Mouse (Mus musculus): ENCODE data around the gene Chadl. TPM values are rescaled to one million over a fixed set of nuclear protein-coding genes. Genes with fewer than 3 reads are reported as not detected.

Gene Chadl
- total and polyA plus RNA-seq, 3 experiments: 0.21 to 0.51 TPM; not detected in 1

- TF ChIP-seq NRF1 (IDR thresholded peaks at IDR 0.05; ENCODE audit: low read depth, low read length) (peak; percentile 58), MAX (IDR thresholded peaks at IDR 0.05; ENCODE audit: low read length) (peak; percentile 69), CTCF (conservative IDR thresholded peaks at IDR 0.05 in 1 of 2, IDR thresholded peaks at IDR 0.05 in 1 of 2; ENCODE audit: low read depth in 2 of 2, low read length in 2 of 2) (no peak), PAX5 (IDR thresholded peaks at IDR 0.05; ENCODE audit: low read length) (no peak), ETS1 (conservative IDR thresholded peaks at IDR 0.05; ENCODE audit: low read depth, low read length) (no peak), ZKSCAN1 (IDR thresholded peaks at IDR 0.05; ENCODE audit: borderline replicate concordance, low read depth, low read length) (no peak), SMC3 (IDR thresholded peaks at IDR 0.05; ENCODE audit: low read depth, low read length) (no peak), USF2 (conservative IDR thresholded peaks at IDR 0.05; ENCODE audit: low read depth, low read length) (no peak), MYC (IDR thresholded peaks at IDR 0.05; ENCODE audit: low read depth, low read length) (peak; percentile 74; the same call in 1 of the 2 replicates)
These were observed 33.2 kb downstream of the Chadl start, which contains the start of gene L3mbtl2 (continued) for GRCm38 (mm10) chr15:81663697-81664561.

DNA sequence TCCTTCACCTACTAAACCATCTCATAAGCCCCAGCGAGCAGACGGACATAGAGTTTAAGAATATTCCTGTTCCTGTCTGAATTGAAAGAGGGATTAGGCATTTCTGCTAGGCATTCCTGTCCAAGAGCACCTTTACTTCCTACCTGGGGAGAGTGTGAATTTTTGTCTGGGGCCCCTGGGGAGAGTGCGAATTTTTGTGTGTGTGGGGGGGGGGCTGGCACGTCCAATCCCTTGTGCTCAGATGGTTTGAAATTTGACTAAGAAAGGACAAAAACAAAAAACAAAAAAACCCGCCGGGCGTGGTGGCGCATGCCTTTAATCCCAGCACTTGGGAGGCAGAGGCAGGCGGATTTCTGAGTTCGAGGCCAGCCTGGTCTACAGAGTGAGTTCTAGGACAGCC lies 33.8 kb downstream of the Chadl start:
- Histone ChIP-seq H3K4me3 (replicated peaks in 1 of 3; ENCODE audit: low read depth in 2 of 3, low read length in 2 of 3, poor library complexity in 1 of 3) (peak overlapping the region in 2 of 3 experiments; percentile 33 to 97), H3K9ac (ENCODE audit: insufficient read depth, low read depth) (no peak overlapping the region), H3K27ac (ENCODE audit: insufficient read depth, low read depth) (no peak overlapping the region), H3K79me2 (replicated peaks; ENCODE audit: control insufficient read depth, extremely low read depth, insufficient read depth, poor library complexity, severe bottlenecking) (peaks cover 20% of the 10 kb centered on the region), H3K4me2 (ENCODE audit: insufficient read depth, low read depth, poor library complexity, severe bottlenecking) (peak overlapping the region; percentile 7; the same call in 1 of the 2 replicates), H3K9me3 (replicated peaks; ENCODE audit: low read length) (no peaks in the 10 kb centered on the region), H3K36me3 (replicated peaks in 1 of 2; ENCODE audit: control insufficient read depth in 1 of 2, insufficient read depth in 1 of 2, low read length in 1 of 2) (peaks cover 16% of the 10 kb centered on the region in 2 experiments), H3K4me1 (ENCODE audit: control insufficient read depth in 1 of 2, insufficient read depth in 2 of 2) (peaks cover 0 to 13% of the 10 kb centered on the region in 2 experiments; a peak in 2 of 4 replicates), H3K27me3 (replicated peaks) (no peaks in the 10 kb centered on the region)
- dilution Hi-C loops (cut with MboI; ENCODE audit: extremely low pct_ligation_motif_present, extremely low pct_unique_long_range_greater_than_20kb, low sequenced_read_pairs) (no loop called here), in situ Hi-C loops (cut with MboI; ENCODE audit: low pct_ligation_motif_present, low pct_unique_long_range_greater_than_20kb, low sequenced_read_pairs) (no loop called here)
- TF ChIP-seq POLR2A (IDR thresholded peaks at IDR 0.05; ENCODE audit: low read depth, low read length): no peak
- no peak for TF ChIP-seq CHD1 (IDR thresholded peaks at IDR 0.05; ENCODE audit: low read depth, low read length)
- TF ChIP-seq JUN (IDR thresholded peaks at IDR 0.05; ENCODE audit: insufficient read depth, low read depth, low read length): no peak
- no peak for TF ChIP-seq ZKSCAN1 (IDR thresholded peaks at IDR 0.05; ENCODE audit: borderline replicate concordance, low read depth, low read length)
- no peak for TF ChIP-seq SIN3A (IDR thresholded peaks at IDR 0.05; ENCODE audit: low read length)
- TF ChIP-seq SMC3 (IDR thresholded peaks at IDR 0.05; ENCODE audit: low read depth, low read length): no peak
- no peak for TF ChIP-seq POLR2AphosphoS2 (IDR thresholded peaks at IDR 0.05; ENCODE audit: low read depth, low read length)
- TF ChIP-seq CTCF (conservative IDR thresholded peaks at IDR 0.05 in 1 of 2, IDR thresholded peaks at IDR 0.05 in 1 of 2; ENCODE audit: low read depth in 2 of 2, low read length in 2 of 2): no peak
- TF ChIP-seq ETS1 (conservative IDR thresholded peaks at IDR 0.05; ENCODE audit: low read depth, low read length): no peak
- no peak for TF ChIP-seq USF2 (conservative IDR thresholded peaks at IDR 0.05; ENCODE audit: low read depth, low read length)
- TF ChIP-seq MEF2A (IDR thresholded peaks at IDR 0.05; ENCODE audit: borderline replicate concordance, low read depth, low read length): no peak
- no peak for TF ChIP-seq ZNF384 (IDR thresholded peaks at IDR 0.05; ENCODE audit: low read depth, low read length)
- no peak for DNase-seq (ENCODE audit: extremely low read depth)

Data from CH12.LX (cell line).